Mouse (Mus musculus) heart, postnatal 14 days (tissue): ENCODE measurements around the gene Gm5244. TPM values are rescaled to one million over a fixed set of nuclear protein-coding genes. Genes with fewer than 3 reads are reported as not detected.

Experiments
- DNase-seq, 2 experiments: peaks; one replicate each; pipeline ENCODE4 v3.0.0; 2021 to 2022
- intact Hi-C: fragments of 180-260 bp; cut with DNase I; formaldehyde crosslinking; loops from one replicate; pipeline ENCODE4 v1.15.1; 2025
- total RNA-seq, 2 experiments: library from RNA; stranded (reverse); gene quantifications; 2 replicates each; pipeline ENCODE4 v1.2.3; 2021

Gene Gm5244
- total RNA-seq, 2 experiments from 2014 or later: not detected

DNA sequence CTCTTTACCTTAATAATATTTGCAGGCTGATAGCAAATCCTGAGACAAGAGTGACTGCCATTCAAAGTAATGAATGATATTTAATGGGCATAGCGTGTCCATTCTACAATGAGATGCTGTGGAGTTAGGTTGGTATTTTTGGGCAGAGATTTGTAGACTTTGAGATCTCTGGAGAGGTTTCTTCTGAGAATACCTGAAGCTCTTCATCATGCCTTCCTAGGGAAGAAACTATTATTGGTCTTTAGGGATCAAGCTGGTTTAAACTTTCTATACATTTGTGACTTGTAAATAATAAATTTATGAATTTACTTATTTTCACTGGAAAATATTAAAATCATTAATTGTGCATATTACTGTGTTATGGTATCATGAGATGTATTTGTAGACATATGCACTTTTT is 46.9 kb downstream of the Gm5244 start, which contains the start of gene Olfr1446:
Gene Olfr1446, minus strand, starts transcription at position 101 of the 400 bp plus-strand sequence.
- DNase-seq: no peak
- intact Hi-C loops: no loop called here

Other genes starting within 250 kb of the Gm5244 start
- not detected for gene Gm4952, start 246.7 kb upstream of the Gm5244 start, total RNA-seq
- gene Glyat, start 213.4 kb upstream of the Gm5244 start, total RNA-seq: not detected
- not detected for gene Olfr1442, start 176.2 kb upstream of the Gm5244 start, total RNA-seq
- gene Olfr1443, start 168.6 kb upstream of the Gm5244 start, total RNA-seq: not detected
- gene Keg1, start 150.9 kb upstream of the Gm5244 start, total RNA-seq: not detected
- 1 to 10 TPM; 1.6 to 2.0 TPM for gene Cntf, start 81.0 kb upstream of the Gm5244 start, total RNA-seq
- 10 to 100 TPM; 69.4 to 70.8 TPM for gene Zfp91, start 50.6 kb upstream of the Gm5244 start, total RNA-seq
- 1 to 10 TPM; 1.1 to 1.3 TPM for gene Lpxn, start 50.5 kb upstream of the Gm5244 start, total RNA-seq
- gene Olfr1444, start 10.6 kb downstream of the Gm5244 start, total RNA-seq: not detected
- not detected for gene Olfr1445, start 37.2 kb downstream of the Gm5244 start, total RNA-seq
- not detected for gene Olfr1446, start 46.8 kb downstream of the Gm5244 start, total RNA-seq
- not detected for gene Olfr1447, start 57.1 kb downstream of the Gm5244 start, total RNA-seq
- gene Olfr1448, start 77.7 kb downstream of the Gm5244 start, total RNA-seq: not detected
- gene Olfr1449, start 84.2 kb downstream of the Gm5244 start, total RNA-seq: not detected
- gene Olfr1450, start 103.6 kb downstream of the Gm5244 start, total RNA-seq: not detected
- gene Olfr1451, start 148.3 kb downstream of the Gm5244 start, total RNA-seq: not detected
- not detected for gene Olfr1453, start 181.6 kb downstream of the Gm5244 start, total RNA-seq
- not detected for gene Olfr1454, start 213.9 kb downstream of the Gm5244 start, total RNA-seq